Mouse (Mus musculus): ENCODE data around the gene Plekha6.

GRCm38 (mm10) chr1:133263134-133263533 lies 99.1 kb downstream of the Plekha6 start:
- TF ChIP-seq CTCF (IDR thresholded peaks at IDR 0.05; ENCODE audit: low read depth, low read length): no peak
- TF ChIP-seq POLR2AphosphoS5 (IDR thresholded peaks at IDR 0.05; ENCODE audit: insufficient replicate concordance, low read depth, low read length): no peak
- TF ChIP-seq TAL1 (conservative IDR thresholded peaks at IDR 0.05; ENCODE audit: low read depth, low read length): no peak
- TF ChIP-seq GATA1 (IDR thresholded peaks at IDR 0.05; ENCODE audit: borderline replicate concordance, low read length): no peak
- TF ChIP-seq GATA2 (IDR thresholded peaks at IDR 0.05; ENCODE audit: borderline replicate concordance, low read depth, low read length): no peak

All from G1E (cell line).